Mouse (Mus musculus) adrenal gland, postnatal 10 days (tissue): ENCODE data around the gene Mief2. TPM values are rescaled to one million over a fixed set of nuclear protein-coding genes. Genes with fewer than 3 reads are reported as not detected.
A peak's percentile ranks its signal among the peaks of the same experiment; 100 is the strongest.

Source experiments
- DNase-seq: peaks from one replicate; pipeline ENCODE4 v3.0.0; 2021; ENCODE audit warnings: mixed read lengths
- microRNA-seq: library from miRNA; unstranded; fragments of <30 nt; microRNA quantifications from one replicate; pipeline ENCODE4 v1.2.0, GENCODE M21; 2021
- total RNA-seq, 2 experiments: library from RNA; stranded (reverse); gene quantifications; 2 replicates each; pipeline ENCODE4 v1.2.3; 2021

Gene Mief2
- total RNA-seq, 2 experiments from 2014 or later: 31.8 to 43.9 TPM

GRCm38 (mm10) chr11:60776829-60777740, 48.9 kb downstream of the Mief2 start, which contains the start of the genes Top3a and Smcr8:
Gene Top3a, minus strand, starts transcription at chr11:60777365.
Gene Smcr8, plus strand, starts transcription at chr11:60777524.
- DNase-seq: peak; percentile 87

- DNase-seq: no peak
These were observed 49.7 kb downstream of the Mief2 start for GRCm38 (mm10) chr11:60777801-60778370.

GRCm38 (mm10) chr11:60779673-60780189, 51.5 kb downstream of the Mief2 start:
- no peak for DNase-seq

Small RNA genes within 50 kb of the gene (microRNA-seq; reads per million reads assigned to microRNA genes)
- 5.1 reads per million, percentile 5 among the genes with 10 or more reads in this experiment for gene Mir5100

Other genes with a start within 250 kb of the Mief2 start
- 10 to 100 TPM; 68.6 to 72.6 TPM for gene Alkbh5, start 192.0 kb upstream of the Mief2 start, total RNA-seq
- gene Llgl1, start 28.7 kb upstream of the Mief2 start, total RNA-seq: 10 to 100 TPM; 23.0 to 30.4 TPM
- gene Flii, start 1.1 kb upstream of the Mief2 start, total RNA-seq: 100 to 1,000 TPM; 105 to 118 TPM
- gene Top3a, start 49.0 kb downstream of the Mief2 start, total RNA-seq: 10 to 100 TPM in 1 of 2 experiments, 1 to 10 TPM in 1; 7.7 to 10.2 TPM
- gene Smcr8, start 49.1 kb downstream of the Mief2 start, total RNA-seq: 10 to 100 TPM; 19.7 to 20.7 TPM
- gene Shmt1, start 83.3 kb downstream of the Mief2 start, total RNA-seq: 100 to 1,000 TPM in 1 of 2 experiments, 10 to 100 TPM in 1; 89.0 to 103 TPM
- gene Dhrs7b, start 102.2 kb downstream of the Mief2 start, total RNA-seq: 10 to 100 TPM; 44.4 to 46.7 TPM
- gene Tmem11, start 150.9 kb downstream of the Mief2 start, total RNA-seq: 10 to 100 TPM; 51.9 to 54.1 TPM
- gene Natd1, start 186.4 kb downstream of the Mief2 start, total RNA-seq: 10 to 100 TPM; 21.4 to 28.0 TPM
- gene Map2k3, start 203.6 kb downstream of the Mief2 start, total RNA-seq: 10 to 100 TPM; 64.6 to 81.5 TPM